Mouse (Mus musculus) lung, postnatal 0 days (tissue): ENCODE data around the gene Fbp1. TPM values are rescaled to one million over a fixed set of nuclear protein-coding genes. Genes with fewer than 3 reads are reported as not detected.
"Not testable (repeated sequence)": the region's sequence is repeated elsewhere in the genome, so short reads cannot be mapped to it uniquely, and the experiment has no call there.

ENCODE experiments used
- ATAC-seq: fragments of 200-750 bp; cut with Nextera tagmentation; 2 replicates; pipeline ENCODE4 v1.8.0; 2017; ENCODE audit warnings: moderate library complexity
- DNase-seq: peaks from one replicate; pipeline ENCODE4 v3.0.0-alpha.2; 2016; ENCODE audit warnings: low spot score
- H3K27ac ChIP-seq: fragments of 300-500 bp; sonication (generic); 2 replicates; pipeline ENCODE4 v1.5.1; 2014; ENCODE audit warnings: antibody characterized with exemption, mild to moderate bottlenecking, low read length, mixed read lengths
- H3K27me3 ChIP-seq: fragments of 300-500 bp; sonication (generic); replicated peaks from 2 replicates; pipeline ENCODE4 v1.6.1; 2014; ENCODE audit warnings: low read length, mixed read lengths; ENCODE audit not compliant: insufficient read depth
- H3K36me3 ChIP-seq: fragments of 300-500 bp; sonication (generic); 2 replicates; pipeline ENCODE4 v1.6.1; 2014; ENCODE audit warnings: low read length, mixed read lengths; ENCODE audit not compliant: insufficient read depth
- H3K4me1 ChIP-seq: fragments of 300-500 bp; sonication (generic); 2 replicates; pipeline ENCODE4 v1.6.1; 2014; ENCODE audit warnings: antibody characterized with exemption, low read depth, low read length, mixed read lengths; ENCODE audit not compliant: insufficient read depth
- H3K4me2 ChIP-seq: fragments of 300-500 bp; sonication (generic); replicated peaks from 2 replicates; pipeline ENCODE4 v1.6.1; 2014; ENCODE audit warnings: low read depth, mild to moderate bottlenecking, low read length, moderate library complexity, mixed read lengths
- H3K4me3 ChIP-seq: fragments of 300-500 bp; sonication (generic); 2 replicates; pipeline ENCODE4 v1.5.1; 2014; ENCODE audit warnings: low read depth, low read length
- H3K9ac ChIP-seq: fragments of 300-500 bp; sonication (generic); replicated peaks from 2 replicates; pipeline ENCODE4 v1.6.1; 2014; ENCODE audit warnings: low read depth, mild to moderate bottlenecking
- H3K9me3 ChIP-seq: fragments of 300-500 bp; sonication (generic); 2 replicates; pipeline ENCODE4 v1.6.1; 2016; ENCODE audit warnings: low read length, mixed read lengths
- CTCF ChIP-seq: IDR thresholded peaks from 2 replicates; pipeline ENCODE4 v1.5.1; 2016; ENCODE audit warnings: antibody characterized with exemption, mild to moderate bottlenecking
- EP300 ChIP-seq: IDR thresholded peaks from 2 replicates; pipeline ENCODE4 v1.6.1; 2016; ENCODE audit warnings: antibody characterized with exemption, mild to moderate bottlenecking, control low read depth
- WGBS: fragments of 180-500 bp; shearing (Covaris S2); extraction: QIAGEN DNeasy Blood & Tissue Kit; methylation state at CpG from one replicate; pipeline ENCODE4 v1.1.7; 2014; 5-methylcytosine and 5-hydroxymethylcytosine counted together
- polyA plus RNA-seq: library from polyadenylated mRNA; unstranded; fragments of >200 nt; fragmentation: Nextera tagmentation; extraction: Ambion mirVana; gene quantifications from 2 replicates; pipeline ENCODE4 v1.2.1, GENCODE M21; 2015

Fbp1 gene
- polyA plus RNA-seq, 1 experiment from 2014 or later, result 2.4 TPM

GRCm38 (mm10) chr13:62870605-62871004 is 17.5 kb downstream of the Fbp1 start:
- Histone ChIP-seq H3K9me3 (no peaks in the 10 kb centered on the region), H3K9ac (no peak overlapping the region), H3K4me2 (no peak overlapping the region), H3K4me3 (no peak overlapping the region), H3K4me1 (no peaks in the 10 kb centered on the region), H3K27ac (no peak overlapping the region), H3K27me3 (no peaks in the 10 kb centered on the region), H3K36me3 (no peaks in the 10 kb centered on the region)
- DNase-seq, result no peak
- TF ChIP-seq EP300 (no peak), CTCF (no peak)
- 69% methylated on average over 2 of the region's 2 CpGs for WGBS
- no peak for ATAC-seq

GRCm38 (mm10) chr13:62866817-62867216 is 21.3 kb downstream of the Fbp1 start:
- ATAC-seq, result peak; percentile 81
- WGBS, result 54% methylated on average over 4 of the region's 4 CpGs
- Histone ChIP-seq H3K4me2 (no peak overlapping the region), H3K4me1 (no peaks in the 10 kb centered on the region), H3K27ac (no peak overlapping the region), H3K36me3 (no peaks in the 10 kb centered on the region), H3K9ac (no peak overlapping the region), H3K9me3 (no peaks in the 10 kb centered on the region), H3K27me3 (no peaks in the 10 kb centered on the region), H3K4me3 (no peak overlapping the region)
- DNase-seq, result peak; percentile 77
- no peak for TF ChIP-seq CTCF
- TF ChIP-seq EP300, result no peak

GRCm38 (mm10) chr13:62865651-62866315 is 22.3 kb downstream of the Fbp1 start:
- H3K9me3 ChIP-seq, result no peaks in the 10 kb centered on the region
- no peaks in the 10 kb centered on the region for H3K4me1 ChIP-seq
- no peaks in the 10 kb centered on the region for H3K36me3 ChIP-seq
- no peaks in the 10 kb centered on the region for H3K27me3 ChIP-seq
- WGBS, result 53% methylated on average over 11 of the region's 11 CpGs
- no peak for DNase-seq
- ATAC-seq, result no peak
- no peak overlapping the region for H3K27ac ChIP-seq
- H3K9ac ChIP-seq, result no peak overlapping the region
- no peak overlapping the region for H3K4me2 ChIP-seq
- H3K4me3 ChIP-seq, result no peak overlapping the region
- TF ChIP-seq EP300, result no peak
- TF ChIP-seq CTCF, result no peak

- Histone ChIP-seq H3K27ac (no peak overlapping the region), H3K27me3 (no peaks in the 10 kb centered on the region), H3K4me2 (no peak overlapping the region), H3K4me3 (no peak overlapping the region), H3K36me3 (no peaks in the 10 kb centered on the region), H3K9me3 (no peaks in the 10 kb centered on the region), H3K4me1 (no peaks in the 10 kb centered on the region; the same call in 1 of the 2 replicates), H3K9ac (no peak overlapping the region)
- DNase-seq (peak; percentile 58), ATAC-seq (no peak)
- TF ChIP-seq EP300 (no peak), CTCF (no peak)
- WGBS, result 58% methylated on average over 6 of the region's 6 CpGs
Observed at GRCm38 (mm10) chr13:62863771-62864170, 24.3 kb downstream of the Fbp1 start.

- H3K9ac ChIP-seq, result no peak overlapping the region
- no peak overlapping the region for H3K27ac ChIP-seq
- no peak overlapping the region for H3K4me2 ChIP-seq
- no peak overlapping the region for H3K4me3 ChIP-seq
- ATAC-seq, result no peak
- TF ChIP-seq CTCF (no peak), EP300 (no peak)
- no peaks in the 10 kb centered on the region for H3K27me3 ChIP-seq
- no peaks in the 10 kb centered on the region for H3K9me3 ChIP-seq
- H3K36me3 ChIP-seq, result no peaks in the 10 kb centered on the region
- DNase-seq, result no peak
- no peaks in the 10 kb centered on the region; the same call in 1 of the 2 replicates for H3K4me1 ChIP-seq
- WGBS, result 62% methylated on average over 3 of the region's 3 CpGs
Observed at GRCm38 (mm10) chr13:62862875-62863274, 25.2 kb downstream of the Fbp1 start.

GRCm38 (mm10) chr13:62860068-62860467 is 28.0 kb downstream of the Fbp1 start:
- no peak for DNase-seq
- Histone ChIP-seq H3K9me3 (no peaks in the 10 kb centered on the region), H3K36me3 (no peaks in the 10 kb centered on the region), H3K4me2 (no peak overlapping the region), H3K27ac (no peak overlapping the region), H3K27me3 (no peaks in the 10 kb centered on the region), H3K4me1 (peaks cover 3% of the 10 kb centered on the region; the same call in 1 of the 2 replicates), H3K9ac (no peak overlapping the region), H3K4me3 (no peak overlapping the region)
- no peak for ATAC-seq
- 92% methylated on average over 4 of the region's 4 CpGs for WGBS
- TF ChIP-seq CTCF (no peak), EP300 (no peak)

GRCm38 (mm10) chr13:62859251-62859650 is 28.8 kb downstream of the Fbp1 start:
- not testable (repeated sequence) for DNase-seq, H3K27me3 ChIP-seq, H3K4me2 ChIP-seq, H3K4me3 ChIP-seq, H3K9ac ChIP-seq, H3K4me1 ChIP-seq, H3K27ac ChIP-seq, H3K36me3 ChIP-seq, ATAC-seq, H3K9me3 ChIP-seq
- 71% methylated on average over 10 of the region's 10 CpGs for WGBS
